Mouse (Mus musculus): Measurements from ENCODE around the gene 6030452D12Rik. TPM values are rescaled to one million over a fixed set of nuclear protein-coding genes. Genes with fewer than 3 reads are reported as not detected.

6030452D12Rik gene
- polyA plus RNA-seq, 1 experiment from 2014 or later, result not detected

DNA sequence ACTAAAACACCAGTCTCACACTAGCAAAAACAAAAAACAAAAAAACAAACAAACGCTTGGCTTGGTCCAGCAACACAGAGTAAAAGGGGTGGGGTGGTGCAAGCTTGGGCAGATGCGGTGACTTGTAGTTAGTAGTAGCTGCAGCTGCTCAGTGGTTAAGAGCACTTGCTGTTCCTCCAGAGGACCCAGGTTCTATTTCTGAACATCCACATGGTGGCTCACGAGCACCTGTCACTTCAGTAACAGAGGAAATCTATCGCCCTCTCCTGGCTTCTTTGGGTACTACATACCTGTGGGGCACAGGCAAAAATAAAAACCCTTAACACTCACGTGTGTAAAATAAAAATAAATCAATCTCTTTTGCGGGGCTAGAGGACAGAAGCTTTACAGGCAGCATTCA is 34.1 kb downstream of the 6030452D12Rik start:
- Histone ChIP-seq H3K9ac (replicated peaks) (no peak overlapping the region), H3K27me3 (ENCODE audit: insufficient read depth, low read length) (no peaks in the 10 kb centered on the region), H3K4me3 (ENCODE audit: low read depth, low read length) (no peak overlapping the region), H3K4me2 (ENCODE audit: low read depth, low read length) (no peak overlapping the region), H3K9me3 (ENCODE audit: low read length) (no peaks in the 10 kb centered on the region), H3K36me3 (replicated peaks; ENCODE audit: insufficient read depth, low read length) (no peaks in the 10 kb centered on the region), H3K4me1 (ENCODE audit: insufficient read depth) (no peaks in the 10 kb centered on the region), H3K27ac (ENCODE audit: low read depth) (no peak overlapping the region)
- 34% methylated on average over 6 of the region's 6 CpGs for WGBS (ENCODE audit: insufficient replicate concordance)
- DNase-seq (peak; percentile 65), ATAC-seq (no peak)
- TF ChIP-seq EP300 (IDR thresholded peaks at IDR 0.05; ENCODE audit: low read depth) (no peak), CTCF (IDR thresholded peaks at IDR 0.05; ENCODE audit: low read depth) (peak; percentile 80)

- ATAC-seq, result no peak
- Histone ChIP-seq H3K4me1 (ENCODE audit: insufficient read depth) (no peaks in the 10 kb centered on the region), H3K4me3 (ENCODE audit: low read depth, low read length) (no peak overlapping the region), H3K27ac (ENCODE audit: low read depth) (no peak overlapping the region), H3K9ac (replicated peaks) (no peak overlapping the region), H3K27me3 (ENCODE audit: insufficient read depth, low read length) (no peaks in the 10 kb centered on the region), H3K9me3 (ENCODE audit: low read length) (no peaks in the 10 kb centered on the region), H3K4me2 (ENCODE audit: low read depth, low read length) (no peak overlapping the region), H3K36me3 (replicated peaks; ENCODE audit: insufficient read depth, low read length) (no peaks in the 10 kb centered on the region)
- 60% methylated on average over 4 of the region's 4 CpGs for WGBS (ENCODE audit: insufficient replicate concordance)
- no peak for DNase-seq
- TF ChIP-seq EP300 (IDR thresholded peaks at IDR 0.05; ENCODE audit: low read depth), result no peak
- peak; percentile 58 for TF ChIP-seq CTCF (IDR thresholded peaks at IDR 0.05; ENCODE audit: low read depth)
Observed at GRCm38 (mm10) chr8:106535448-106535847, 35.1 kb downstream of the 6030452D12Rik start.

GRCm38 (mm10) chr8:106539193-106539592 is 38.9 kb downstream of the 6030452D12Rik start:
- no peak overlapping the region for H3K4me2 ChIP-seq (ENCODE audit: low read depth, low read length)
- no peak overlapping the region for H3K9ac ChIP-seq (replicated peaks)
- no peaks in the 10 kb centered on the region for H3K27me3 ChIP-seq (ENCODE audit: insufficient read depth, low read length)
- H3K27ac ChIP-seq (ENCODE audit: low read depth), result no peak overlapping the region
- no peak overlapping the region for H3K4me3 ChIP-seq (ENCODE audit: low read depth, low read length)
- no peak for ATAC-seq
- WGBS (ENCODE audit: insufficient replicate concordance), result 57% methylated on average over 5 of the region's 5 CpGs
- no peaks in the 10 kb centered on the region for H3K9me3 ChIP-seq (ENCODE audit: low read length)
- no peaks in the 10 kb centered on the region for H3K4me1 ChIP-seq (ENCODE audit: insufficient read depth)
- TF ChIP-seq CTCF (IDR thresholded peaks at IDR 0.05; ENCODE audit: low read depth), result no peak
- no peak for TF ChIP-seq EP300 (IDR thresholded peaks at IDR 0.05; ENCODE audit: low read depth)
- DNase-seq, result no peak
- no peaks in the 10 kb centered on the region for H3K36me3 ChIP-seq (replicated peaks; ENCODE audit: insufficient read depth, low read length)

DNA sequence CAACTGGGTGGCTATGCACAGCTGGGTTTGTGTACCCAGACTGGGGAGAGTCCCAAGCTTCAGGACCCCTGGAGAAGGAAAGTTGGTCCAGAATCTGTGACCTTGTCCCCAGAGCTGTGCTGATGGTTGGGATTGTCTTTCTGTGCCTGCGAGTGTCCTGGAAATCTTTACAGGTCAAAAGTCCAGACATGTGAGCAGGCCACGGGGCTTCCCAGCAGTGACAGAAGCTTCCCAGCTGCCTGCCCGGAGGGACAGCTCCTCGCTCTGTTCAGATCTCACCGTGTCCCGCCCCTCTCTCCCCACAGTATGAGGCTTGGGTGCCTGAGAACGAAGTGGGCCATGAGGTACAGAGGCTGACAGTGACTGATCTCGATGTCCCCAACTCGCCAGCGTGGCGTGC is 40.7 kb downstream of the 6030452D12Rik start:
- H3K4me2 ChIP-seq (ENCODE audit: low read depth, low read length), result no peak overlapping the region
- H3K4me1 ChIP-seq (ENCODE audit: insufficient read depth), result no peaks in the 10 kb centered on the region
- H3K4me3 ChIP-seq (ENCODE audit: low read depth, low read length), result no peak overlapping the region
- H3K36me3 ChIP-seq (replicated peaks; ENCODE audit: insufficient read depth, low read length), result no peaks in the 10 kb centered on the region
- H3K9ac ChIP-seq (replicated peaks), result no peak overlapping the region
- H3K27me3 ChIP-seq (ENCODE audit: insufficient read depth, low read length), result no peaks in the 10 kb centered on the region
- TF ChIP-seq EP300 (IDR thresholded peaks at IDR 0.05; ENCODE audit: low read depth) (no peak), CTCF (IDR thresholded peaks at IDR 0.05; ENCODE audit: low read depth) (no peak)
- no peaks in the 10 kb centered on the region for H3K9me3 ChIP-seq (ENCODE audit: low read length)
- DNase-seq (peak; percentile 59), ATAC-seq (peak; percentile 78)
- WGBS (ENCODE audit: insufficient replicate concordance), result 65% methylated on average over 11 of the region's 11 CpGs
- no peak overlapping the region for H3K27ac ChIP-seq (ENCODE audit: low read depth)

DNA sequence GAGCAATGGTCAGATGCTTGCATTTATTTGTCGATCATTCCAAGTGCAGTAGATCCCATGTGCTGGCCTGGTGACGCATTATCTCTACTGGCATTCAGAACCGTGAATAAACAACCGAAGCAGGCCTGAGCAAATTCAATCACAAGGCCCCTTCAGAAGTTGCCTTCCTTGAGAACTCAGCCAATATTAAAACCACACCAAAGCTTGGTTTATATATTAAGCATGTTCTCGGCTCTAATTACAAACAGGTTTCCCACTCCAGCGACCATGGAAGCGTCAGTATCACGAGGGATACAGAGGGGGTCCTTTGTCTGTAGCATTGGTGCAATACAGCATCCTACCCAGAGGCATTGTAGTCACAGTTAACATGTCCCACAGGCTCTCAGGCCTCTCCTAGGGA is 42.7 kb downstream of the 6030452D12Rik start:
- Histone ChIP-seq H3K27me3 (ENCODE audit: insufficient read depth, low read length) (no peaks in the 10 kb centered on the region), H3K9ac (replicated peaks) (no peak overlapping the region), H3K9me3 (ENCODE audit: low read length) (no peaks in the 10 kb centered on the region), H3K4me1 (ENCODE audit: insufficient read depth) (no peaks in the 10 kb centered on the region), H3K4me3 (ENCODE audit: low read depth, low read length) (no peak overlapping the region), H3K4me2 (ENCODE audit: low read depth, low read length) (no peak overlapping the region), H3K27ac (ENCODE audit: low read depth) (no peak overlapping the region), H3K36me3 (replicated peaks; ENCODE audit: insufficient read depth, low read length) (no peaks in the 10 kb centered on the region)
- ATAC-seq (no peak), DNase-seq (no peak)
- TF ChIP-seq EP300 (IDR thresholded peaks at IDR 0.05; ENCODE audit: low read depth), result no peak
- WGBS (ENCODE audit: insufficient replicate concordance), result 80% methylated on average over 8 of the region's 8 CpGs

GRCm38 (mm10) chr8:106545149-106545548 is 44.8 kb downstream of the 6030452D12Rik start:
- Histone ChIP-seq H3K9me3 (ENCODE audit: low read length) (no peaks in the 10 kb centered on the region), H3K4me1 (ENCODE audit: insufficient read depth) (no peaks in the 10 kb centered on the region), H3K4me3 (ENCODE audit: low read depth, low read length) (no peak overlapping the region), H3K27me3 (ENCODE audit: insufficient read depth, low read length) (no peaks in the 10 kb centered on the region), H3K27ac (ENCODE audit: low read depth) (no peak overlapping the region), H3K9ac (replicated peaks) (no peak overlapping the region), H3K4me2 (ENCODE audit: low read depth, low read length) (no peak overlapping the region), H3K36me3 (replicated peaks; ENCODE audit: insufficient read depth, low read length) (no peaks in the 10 kb centered on the region)
- DNase-seq (no peak), ATAC-seq (no peak)
- WGBS (ENCODE audit: insufficient replicate concordance), result 63% methylated on average over 2 of the region's 2 CpGs
- TF ChIP-seq EP300 (IDR thresholded peaks at IDR 0.05; ENCODE audit: low read depth) (no peak), CTCF (IDR thresholded peaks at IDR 0.05; ENCODE audit: low read depth) (peak; percentile 41)

GRCm38 (mm10) chr8:106546746-106547145 is 46.4 kb downstream of the 6030452D12Rik start:
- no peaks in the 10 kb centered on the region for H3K9me3 ChIP-seq (ENCODE audit: low read length)
- DNase-seq (no peak), ATAC-seq (no peak)
- H3K9ac ChIP-seq (replicated peaks), result no peak overlapping the region
- no peak overlapping the region for H3K4me2 ChIP-seq (ENCODE audit: low read depth, low read length)
- H3K27ac ChIP-seq (ENCODE audit: low read depth), result no peak overlapping the region
- no peaks in the 10 kb centered on the region for H3K4me1 ChIP-seq (ENCODE audit: insufficient read depth)
- no peaks in the 10 kb centered on the region for H3K27me3 ChIP-seq (ENCODE audit: insufficient read depth, low read length)
- no peaks in the 10 kb centered on the region for H3K36me3 ChIP-seq (replicated peaks; ENCODE audit: insufficient read depth, low read length)
- no peak overlapping the region for H3K4me3 ChIP-seq (ENCODE audit: low read depth, low read length)
- WGBS (ENCODE audit: insufficient replicate concordance), result 52% methylated on average over 7 of the region's 7 CpGs
- TF ChIP-seq CTCF (IDR thresholded peaks at IDR 0.05; ENCODE audit: low read depth) (no peak), EP300 (IDR thresholded peaks at IDR 0.05; ENCODE audit: low read depth) (no peak)
